Mouse (Mus musculus): ENCODE measurements at regions not wholly inside any gene's neighbourhood (a gene's known extent, or its start where the extent isn't known, plus 50 kb on each side); places are given as distances from the start of the nearest gene placed in this dataset.

GRCm38 (mm10) chr2:43404163-43404967, 150.8 kb upstream of the Kynu start:
- TF ChIP-seq CTCF (IDR thresholded peaks at IDR 0.05; ENCODE audit: low read depth, low read length) = no peak
- TF ChIP-seq GATA1 (IDR thresholded peaks at IDR 0.05; ENCODE audit: borderline replicate concordance, low read length) = no peak
